In the genomic region with DNA sequence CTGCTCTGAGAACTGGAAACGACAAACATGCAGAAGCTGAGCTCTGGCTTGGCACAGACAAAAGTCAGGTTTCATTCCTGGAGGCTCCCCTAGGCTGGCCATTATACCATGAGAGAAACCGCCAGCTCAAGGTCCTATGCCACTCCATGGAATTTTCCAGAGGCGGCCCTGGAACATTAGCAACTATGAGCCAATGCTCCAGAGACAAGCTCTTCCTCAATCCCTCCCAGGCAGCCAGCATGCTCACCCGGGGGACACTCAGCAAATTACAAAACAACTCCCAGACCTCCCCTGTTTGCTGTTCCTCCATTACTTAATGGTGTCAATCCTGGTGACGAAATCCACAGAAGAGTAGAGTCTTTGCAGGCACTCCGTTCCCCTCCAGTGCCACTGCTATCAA, we compare ENCODE assay signal across 21 mouse cellular contexts. TPM values are rescaled to one million over a fixed set of nuclear protein-coding genes. Genes with fewer than 3 reads are reported as not detected.
DNase-seq lines count a peak whose midpoint lies in the region; ATAC-seq lines count a peak whose summit lies in the region.
"Had no signal": no experiment of that assay in that cellular context is flagged by ENCODE, and none has a peak within 500 bp of the region (broad histone marks: within the 10 kb centered on the region; RNA-seq: fewer than 3 reads in every experiment).

No protein-coding gene starts in this region.

- no peaks in the 10 kb centered on the region for H3K36me3 ChIP-seq in heart, embryonic 14.5 days (ENCODE audit: control insufficient read depth, insufficient read depth, low read length)
- H3K36me3 ChIP-seq: heart, embryonic 15.5 days; hindbrain, embryonic 12.5 days; limb, embryonic 15.5 days; liver, embryonic 15.5 days; midbrain, embryonic 13.5 days; neural tube, embryonic 12.5 days had no signal

- no peak overlapping the region for H3K9ac ChIP-seq in heart, embryonic 14.5 days (ENCODE audit: low read length)
- H3K9ac ChIP-seq: heart, embryonic 15.5 days; hindbrain, embryonic 12.5 days; limb, embryonic 15.5 days; liver, embryonic 15.5 days; midbrain, embryonic 13.5 days; neural tube, embryonic 12.5 days had no signal

- H3K27me3 ChIP-seq in heart, embryonic 14.5 days (ENCODE audit: control insufficient read depth, insufficient read depth, low read length): no peaks in the 10 kb centered on the region
- H3K27me3 ChIP-seq: heart, embryonic 15.5 days; hindbrain, embryonic 12.5 days; limb, embryonic 15.5 days; liver, embryonic 15.5 days; midbrain, embryonic 13.5 days; neural tube, embryonic 12.5 days had no signal

- H3K9me3 ChIP-seq in heart, embryonic 14.5 days (ENCODE audit: control insufficient read depth, low read length): peaks cover 5% of the 10 kb centered on the region; the same call in 1 of the 2 replicates
- H3K9me3 ChIP-seq: heart, embryonic 15.5 days; hindbrain, embryonic 12.5 days; limb, embryonic 15.5 days; liver, embryonic 15.5 days; midbrain, embryonic 13.5 days; neural tube, embryonic 12.5 days had no signal

- no peak for ATAC-seq in heart, embryonic 14.5 days (ENCODE audit: insufficient number of reproducible peaks, insufficient read depth, low FRiP score, low read depth)
- ATAC-seq: activated CD4-positive, CD25-positive, alpha-beta regulatory T cell, adult 4 months; CD4-positive, CD25-positive, alpha-beta regulatory T cell, adult 4 months; inflammation-experienced regulatory T-cells, adult 6 months; lung, postnatal 0 days; midbrain, embryonic 13.5 days had no signal

- WGBS in heart, embryonic 14.5 days: 28% methylated on average over 6 of the region's 6 CpGs

- peaks cover 3 to 8% of the 10 kb centered on the region in 2 experiments; a peak in 3 of 4 replicates for H3K4me1 ChIP-seq in heart, embryonic 14.5 days (ENCODE audit: control insufficient read depth in 2 of 2, insufficient read depth in 2 of 2, low read length in 2 of 2)
- H3K4me1 ChIP-seq: hindbrain, embryonic 12.5 days; limb, embryonic 15.5 days; liver, embryonic 15.5 days; midbrain, embryonic 13.5 days; neural tube, embryonic 12.5 days had no signal

- intact Hi-C loops in heart, postnatal 10 days (cut with DNase I): no loop called here
- intact Hi-C loops in left cerebral cortex, postnatal 36 days (cut with DNase I): no loop called here

- peak overlapping the region; percentile 3; the same call in 1 of the 2 replicates for H3K4me2 ChIP-seq in heart, embryonic 14.5 days (ENCODE audit: low read length)
- H3K4me2 ChIP-seq: heart, embryonic 15.5 days; hindbrain, embryonic 12.5 days; limb, embryonic 15.5 days; liver, embryonic 15.5 days; midbrain, embryonic 13.5 days; neural tube, embryonic 12.5 days had no signal

- H3K4me3 ChIP-seq in heart, embryonic 14.5 days (ENCODE audit: control insufficient read depth in 1 of 2, insufficient read depth in 1 of 2, low read depth in 1 of 2, low read length in 2 of 2): no peak overlapping the region
- H3K4me3 ChIP-seq: heart, embryonic 15.5 days; hindbrain, embryonic 12.5 days; limb, embryonic 15.5 days; liver, embryonic 15.5 days; midbrain, embryonic 13.5 days; neural tube, embryonic 12.5 days had no signal

- DNase-seq in gastrocnemius, adult 18-20 months (ENCODE audit: low spot score): peak; percentile 40
- no peak for DNase-seq in gastrocnemius, postnatal 25 days
- no peak for DNase-seq in heart, postnatal 10 days
- DNase-seq in NIH3T3 (ENCODE audit: low read depth): peak; percentile 12
- DNase-seq in adrenal gland, postnatal 14 days: peak; percentile 82
- DNase-seq in cerebellum, postnatal 25 days: no peak
- DNase-seq in left cerebral cortex, postnatal 36 days (ENCODE audit: low spot score in 2 of 2): no peak
- DNase-seq: cerebellum, adult 11 months; cerebellum, postnatal 10 days; thymus, postnatal 14 days had no signal

- H3K27ac ChIP-seq in heart, embryonic 14.5 days (replicated peaks in 1 of 2; ENCODE audit: control insufficient read depth in 1 of 2, insufficient read depth in 1 of 2, low read depth in 2 of 2, low read length in 2 of 2): no peak overlapping the region; a peak in 1 of 4 replicates
- H3K27ac ChIP-seq: heart, embryonic 15.5 days; hindbrain, embryonic 12.5 days; limb, embryonic 15.5 days; liver, embryonic 15.5 days; midbrain, embryonic 13.5 days; neural tube, embryonic 12.5 days had no signal

RNA-seq across cellular contexts. Expression of gene Prkd1, which starts 14.5 kb away (rescaled TPM):
- total RNA-seq in gastrocnemius, adult 18-20 months (2021): 1 to 10 TPM; 1.6 to 2.5 TPM
- total RNA-seq in gastrocnemius, postnatal 25 days (2021): 1 to 10 TPM; 2.7 to 3.0 TPM
- polyA plus RNA-seq in heart, embryonic 14.5 days (2014; fragmentation: Nextera tagmentation; extraction: Ambion mirVana): 6.8 and 7.2 TPM in 2 replicates
- 1 to 10 TPM; 7.1 to 8.5 TPM for total RNA-seq in heart, postnatal 10 days (2021)
- total RNA-seq in adrenal gland, postnatal 14 days (2021): 11.0 and 13.0 TPM in 2 replicates
- 1 to 10 TPM; 8.0 to 8.7 TPM for total RNA-seq in left cerebral cortex, postnatal 36 days (2021)
- polyA plus RNA-seq: activated CD4-positive, CD25-positive, alpha-beta regulatory T cell, adult 4 months; CD4-positive, CD25-positive, alpha-beta regulatory T cell, adult 4 months; inflammation-experienced regulatory T-cells, adult 6 months had no signal

Comparison
In these comparisons a context has a peak if more than half of its experiments do, and no peak if none do; other contexts are left out.
1. DNase-seq: peak in gastrocnemius, adult 18-20 months (single experiment), NIH3T3 (single experiment) and adrenal gland, postnatal 14 days (single experiment); none in gastrocnemius, postnatal 25 days (single experiment), heart, postnatal 10 days (0 of 2), cerebellum, postnatal 25 days (0 of 2) and left cerebral cortex, postnatal 36 days (0 of 2).